Mouse (Mus musculus): ENCODE data around the gene Cstf3. TPM values are rescaled to one million over a fixed set of nuclear protein-coding genes. Genes with fewer than 3 reads are reported as not detected.

Cstf3 gene
- polyA plus RNA-seq, 1 experiment from 2014 or later: 79.5 TPM

- DNase-seq (ENCODE audit: low spot score): no peak
- Histone ChIP-seq H3K4me1 (replicated peaks; ENCODE audit: control insufficient read depth, insufficient read depth, low read length) (no peaks in the 10 kb centered on the region), H3K4me3 (replicated peaks; ENCODE audit: low read length) (no peak overlapping the region), H3K9ac (no peak overlapping the region), H3K27ac (no peak overlapping the region), H3K36me3 (replicated peaks; ENCODE audit: control insufficient read depth, insufficient read depth) (no peaks in the 10 kb centered on the region), H3K9me3 (ENCODE audit: control insufficient read depth, low read length) (no peaks in the 10 kb centered on the region), H3K4me2 (replicated peaks) (no peak overlapping the region), H3K27me3 (ENCODE audit: control insufficient read depth, insufficient read depth, low read length) (no peaks in the 10 kb centered on the region)
- no peak for ATAC-seq (ENCODE audit: low FRiP score)
- 69% methylated on average over 5 of the region's 5 CpGs for WGBS
Measured at GRCm38 (mm10) chr2:104576216-104576615, 14.1 kb upstream of the Cstf3 start.

- no peaks in the 10 kb centered on the region for H3K27me3 ChIP-seq (ENCODE audit: control insufficient read depth, insufficient read depth, low read length)
- H3K9ac ChIP-seq: no peak overlapping the region
- no peak overlapping the region for H3K4me2 ChIP-seq (replicated peaks)
- no peak for ATAC-seq (ENCODE audit: low FRiP score)
- no peaks in the 10 kb centered on the region for H3K9me3 ChIP-seq (ENCODE audit: control insufficient read depth, low read length)
- WGBS: 63% methylated on average over 5 of the region's 5 CpGs
- no peak overlapping the region for H3K27ac ChIP-seq
- no peak overlapping the region for H3K4me3 ChIP-seq (replicated peaks; ENCODE audit: low read length)
- H3K36me3 ChIP-seq (replicated peaks; ENCODE audit: control insufficient read depth, insufficient read depth): no peaks in the 10 kb centered on the region
- no peak for DNase-seq (ENCODE audit: low spot score)
- no peaks in the 10 kb centered on the region for H3K4me1 ChIP-seq (replicated peaks; ENCODE audit: control insufficient read depth, insufficient read depth, low read length)
Measured at GRCm38 (mm10) chr2:104578021-104578420, 12.3 kb upstream of the Cstf3 start.

DNA sequence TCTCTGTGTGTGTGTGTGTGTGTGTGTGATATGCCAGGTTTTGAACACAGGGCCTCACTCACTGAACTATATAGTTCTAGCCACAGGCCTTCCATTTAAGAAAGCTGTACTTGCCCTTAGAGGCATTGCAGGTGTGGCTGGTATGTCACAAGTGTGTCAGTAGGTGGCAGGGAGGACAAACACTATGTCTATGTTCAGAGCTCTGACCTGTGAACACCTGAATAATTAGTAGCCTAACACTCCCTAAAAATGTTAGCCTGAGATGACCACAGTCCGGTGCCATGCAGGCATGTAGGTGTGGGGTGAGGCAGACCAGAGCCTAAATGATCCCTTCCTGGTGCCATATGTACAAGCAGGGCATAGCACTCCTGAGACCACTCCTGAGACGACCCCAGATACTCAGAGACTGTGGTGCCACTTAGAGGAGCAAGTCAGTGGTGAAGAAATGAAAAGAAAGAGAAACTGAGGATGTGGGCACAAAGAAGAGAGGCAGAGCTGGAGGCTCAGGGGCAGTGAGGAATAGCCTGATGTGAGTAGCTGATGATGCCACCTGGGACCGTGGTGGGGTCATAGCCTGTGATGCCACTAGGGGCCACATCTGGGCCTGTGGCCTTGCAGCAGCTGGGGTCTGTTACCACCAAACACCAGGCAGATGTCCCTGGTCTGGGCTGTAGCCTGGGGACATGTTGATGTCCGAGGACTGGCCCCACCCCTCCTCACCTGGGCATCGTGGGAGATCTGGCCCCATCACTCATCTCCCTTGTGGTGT, 11.3 kb upstream of the Cstf3 start:
- no peak overlapping the region for H3K4me3 ChIP-seq (replicated peaks; ENCODE audit: low read length)
- no peaks in the 10 kb centered on the region for H3K27me3 ChIP-seq (ENCODE audit: control insufficient read depth, insufficient read depth, low read length)
- no peaks in the 10 kb centered on the region for H3K4me1 ChIP-seq (replicated peaks; ENCODE audit: control insufficient read depth, insufficient read depth, low read length)
- H3K9ac ChIP-seq: no peak overlapping the region
- H3K27ac ChIP-seq: no peak overlapping the region
- WGBS: 80% methylated on average over 5 of the region's 5 CpGs
- H3K36me3 ChIP-seq (replicated peaks; ENCODE audit: control insufficient read depth, insufficient read depth): no peaks in the 10 kb centered on the region
- no peak overlapping the region for H3K4me2 ChIP-seq (replicated peaks)
- ATAC-seq (ENCODE audit: low FRiP score): no peak
- H3K9me3 ChIP-seq (ENCODE audit: control insufficient read depth, low read length): no peaks in the 10 kb centered on the region
- no peak for DNase-seq (ENCODE audit: low spot score)

GRCm38 (mm10) chr2:104579784-104580446, 10.4 kb upstream of the Cstf3 start:
- no peaks in the 10 kb centered on the region for H3K36me3 ChIP-seq (replicated peaks; ENCODE audit: control insufficient read depth, insufficient read depth)
- no peaks in the 10 kb centered on the region for H3K27me3 ChIP-seq (ENCODE audit: control insufficient read depth, insufficient read depth, low read length)
- WGBS: 85% methylated on average over 7 of the region's 7 CpGs
- no peak overlapping the region for H3K27ac ChIP-seq
- DNase-seq (ENCODE audit: low spot score) (no peak), ATAC-seq (ENCODE audit: low FRiP score) (no peak)
- H3K9ac ChIP-seq: no peak overlapping the region
- H3K4me1 ChIP-seq (replicated peaks; ENCODE audit: control insufficient read depth, insufficient read depth, low read length): no peaks in the 10 kb centered on the region
- no peak overlapping the region for H3K4me3 ChIP-seq (replicated peaks; ENCODE audit: low read length)
- H3K4me2 ChIP-seq (replicated peaks): no peak overlapping the region
- H3K9me3 ChIP-seq (ENCODE audit: control insufficient read depth, low read length): no peaks in the 10 kb centered on the region

GRCm38 (mm10) chr2:104581281-104581879, 8.9 kb upstream of the Cstf3 start:
- H3K4me1 ChIP-seq (replicated peaks; ENCODE audit: control insufficient read depth, insufficient read depth, low read length): no peaks in the 10 kb centered on the region
- H3K36me3 ChIP-seq (replicated peaks; ENCODE audit: control insufficient read depth, insufficient read depth): no peaks in the 10 kb centered on the region
- no peaks in the 10 kb centered on the region for H3K27me3 ChIP-seq (ENCODE audit: control insufficient read depth, insufficient read depth, low read length)
- no peak overlapping the region for H3K27ac ChIP-seq
- no peak for DNase-seq (ENCODE audit: low spot score)
- no peak overlapping the region for H3K4me3 ChIP-seq (replicated peaks; ENCODE audit: low read length)
- no peak overlapping the region for H3K4me2 ChIP-seq (replicated peaks)
- 74% methylated on average over 9 of the region's 9 CpGs for WGBS
- H3K9ac ChIP-seq: no peak overlapping the region
- ATAC-seq (ENCODE audit: low FRiP score): no peak
- no peaks in the 10 kb centered on the region for H3K9me3 ChIP-seq (ENCODE audit: control insufficient read depth, low read length)

GRCm38 (mm10) chr2:104583032-104583431, 7.3 kb upstream of the Cstf3 start:
- no peaks in the 10 kb centered on the region for H3K27me3 ChIP-seq (ENCODE audit: control insufficient read depth, insufficient read depth, low read length)
- no peak overlapping the region for H3K4me3 ChIP-seq (replicated peaks; ENCODE audit: low read length)
- DNase-seq (ENCODE audit: low spot score) (no peak), ATAC-seq (ENCODE audit: low FRiP score) (no peak)
- no peak overlapping the region for H3K4me2 ChIP-seq (replicated peaks)
- no peaks in the 10 kb centered on the region for H3K4me1 ChIP-seq (replicated peaks; ENCODE audit: control insufficient read depth, insufficient read depth, low read length)
- no peak overlapping the region for H3K9ac ChIP-seq
- H3K27ac ChIP-seq: no peak overlapping the region
- no peaks in the 10 kb centered on the region for H3K9me3 ChIP-seq (ENCODE audit: control insufficient read depth, low read length)
- no peaks in the 10 kb centered on the region for H3K36me3 ChIP-seq (replicated peaks; ENCODE audit: control insufficient read depth, insufficient read depth)
- 70% methylated on average over 6 of the region's 6 CpGs for WGBS

- ATAC-seq (ENCODE audit: low FRiP score) (no peak), DNase-seq (ENCODE audit: low spot score) (no peak)
- no peaks in the 10 kb centered on the region for H3K9me3 ChIP-seq (ENCODE audit: control insufficient read depth, low read length)
- WGBS: 81% methylated on average over 7 of the region's 7 CpGs
- H3K4me1 ChIP-seq (replicated peaks; ENCODE audit: control insufficient read depth, insufficient read depth, low read length): 0 out of 2 replicates have a peak, but pooled peaks cover 1% of the 10 kb centered on the region
- no peak overlapping the region for H3K9ac ChIP-seq
- no peak overlapping the region for H3K4me2 ChIP-seq (replicated peaks)
- H3K27me3 ChIP-seq (ENCODE audit: control insufficient read depth, insufficient read depth, low read length): no peaks in the 10 kb centered on the region
- no peak overlapping the region for H3K27ac ChIP-seq
- no peaks in the 10 kb centered on the region for H3K36me3 ChIP-seq (replicated peaks; ENCODE audit: control insufficient read depth, insufficient read depth)
- no peak overlapping the region for H3K4me3 ChIP-seq (replicated peaks; ENCODE audit: low read length)
Measured at GRCm38 (mm10) chr2:104584226-104584625, 6.1 kb upstream of the Cstf3 start.

- H3K9ac ChIP-seq: no peak overlapping the region
- H3K4me3 ChIP-seq (replicated peaks; ENCODE audit: low read length): no peak overlapping the region
- H3K27me3 ChIP-seq (ENCODE audit: control insufficient read depth, insufficient read depth, low read length): no peaks in the 10 kb centered on the region
- DNase-seq (ENCODE audit: low spot score) (no peak), ATAC-seq (ENCODE audit: low FRiP score) (no peak)
- peaks cover 7% of the 10 kb centered on the region; the same call in 1 of the 2 replicates for H3K4me1 ChIP-seq (replicated peaks; ENCODE audit: control insufficient read depth, insufficient read depth, low read length)
- H3K9me3 ChIP-seq (ENCODE audit: control insufficient read depth, low read length): no peaks in the 10 kb centered on the region
- H3K36me3 ChIP-seq (replicated peaks; ENCODE audit: control insufficient read depth, insufficient read depth): no peaks in the 10 kb centered on the region
- H3K4me2 ChIP-seq (replicated peaks): no peak overlapping the region
- no peak overlapping the region for H3K27ac ChIP-seq
- 49% methylated on average over 2 of the region's 2 CpGs for WGBS
Measured at GRCm38 (mm10) chr2:104585645-104586044, 4.7 kb upstream of the Cstf3 start.

DNA sequence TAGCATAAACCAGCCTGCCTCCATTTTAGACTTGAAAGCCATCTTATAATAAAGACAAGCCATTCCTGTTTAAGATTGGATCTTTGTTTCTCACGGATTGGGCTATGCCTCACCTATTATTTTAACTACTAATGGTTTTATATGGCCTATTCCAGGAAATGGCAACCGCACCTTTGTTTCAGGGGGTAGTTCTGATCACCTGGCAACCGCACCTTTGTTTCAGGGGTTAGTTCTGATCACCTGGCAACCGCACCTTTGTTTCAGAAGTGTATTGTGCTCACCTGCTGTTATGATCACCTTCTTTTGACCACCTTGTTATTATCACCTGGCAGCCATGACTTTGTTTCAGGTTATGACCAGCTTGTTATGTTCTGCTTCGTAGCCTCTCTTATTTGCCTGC, 1.8 kb upstream of the Cstf3 start:
- 97% methylated on average over 5 of the region's 5 CpGs for WGBS
- H3K9me3 ChIP-seq (ENCODE audit: control insufficient read depth, low read length): no peaks in the 10 kb centered on the region
- DNase-seq (ENCODE audit: low spot score) (no peak), ATAC-seq (ENCODE audit: low FRiP score) (no peak)
- H3K4me1 ChIP-seq (replicated peaks; ENCODE audit: control insufficient read depth, insufficient read depth, low read length): peaks cover 23% of the 10 kb centered on the region
- H3K9ac ChIP-seq: no peak overlapping the region
- no peak overlapping the region for H3K27ac ChIP-seq
- no peak overlapping the region for H3K4me2 ChIP-seq (replicated peaks)
- no peak overlapping the region for H3K4me3 ChIP-seq (replicated peaks; ENCODE audit: low read length)
- no peaks in the 10 kb centered on the region for H3K36me3 ChIP-seq (replicated peaks; ENCODE audit: control insufficient read depth, insufficient read depth)
- no peaks in the 10 kb centered on the region for H3K27me3 ChIP-seq (ENCODE audit: control insufficient read depth, insufficient read depth, low read length)
